ENCODE assay signal across 8 mouse cellular contexts in genomic region chr4:62359256-62359775, GRCm38 (mm10). TPM values are rescaled to one million over a fixed set of nuclear protein-coding genes. Genes with fewer than 3 reads are reported as not detected.
DNase-seq lines count a peak whose midpoint lies in the region; ATAC-seq lines count a peak whose summit lies in the region.

No protein-coding gene starts in this region.

- H3K4me3 ChIP-seq in lung, embryonic 16.5 days (ENCODE audit: low read length): peak overlapping the region; percentile 78
- H3K4me3 ChIP-seq in embryonic facial prominence, embryonic 13.5 days: peak overlapping the region; percentile 84
- H3K4me3 ChIP-seq in limb, embryonic 12.5 days (replicated peaks): peak overlapping the region; percentile 74
- H3K4me3 ChIP-seq in stomach, embryonic 15.5 days (replicated peaks): peak overlapping the region; percentile 92

- H3K9me3 ChIP-seq in lung, embryonic 16.5 days (ENCODE audit: control insufficient read depth, low read length): no peaks in the 10 kb centered on the region
- no peaks in the 10 kb centered on the region for H3K9me3 ChIP-seq in embryonic facial prominence, embryonic 13.5 days
- H3K9me3 ChIP-seq in limb, embryonic 12.5 days: no peaks in the 10 kb centered on the region
- H3K9me3 ChIP-seq in stomach, embryonic 15.5 days: no peaks in the 10 kb centered on the region

- no peaks in the 10 kb centered on the region for H3K27me3 ChIP-seq in lung, embryonic 16.5 days (ENCODE audit: control insufficient read depth, insufficient read depth, low read depth, low read length)
- H3K27me3 ChIP-seq in embryonic facial prominence, embryonic 13.5 days: no peaks in the 10 kb centered on the region
- no peaks in the 10 kb centered on the region for H3K27me3 ChIP-seq in limb, embryonic 12.5 days
- no peaks in the 10 kb centered on the region for H3K27me3 ChIP-seq in stomach, embryonic 15.5 days (replicated peaks)

- peak overlapping the region; percentile 86 for H3K9ac ChIP-seq in lung, embryonic 16.5 days (ENCODE audit: low read length)
- peak overlapping the region; percentile 87 for H3K9ac ChIP-seq in embryonic facial prominence, embryonic 13.5 days
- peak overlapping the region; percentile 66 for H3K9ac ChIP-seq in limb, embryonic 12.5 days (replicated peaks)
- peak overlapping the region; percentile 54 for H3K9ac ChIP-seq in stomach, embryonic 15.5 days

- peaks cover 2% of the 10 kb centered on the region; the same call in 1 of the 2 replicates for H3K36me3 ChIP-seq in lung, embryonic 16.5 days (ENCODE audit: control insufficient read depth, insufficient read depth, low read length)
- no peaks in the 10 kb centered on the region for H3K36me3 ChIP-seq in embryonic facial prominence, embryonic 13.5 days
- H3K36me3 ChIP-seq in limb, embryonic 12.5 days: peaks cover 3% of the 10 kb centered on the region; the same call in 1 of the 2 replicates
- no peaks in the 10 kb centered on the region for H3K36me3 ChIP-seq in stomach, embryonic 15.5 days

- H3K4me2 ChIP-seq in lung, embryonic 16.5 days (ENCODE audit: low read depth, low read length): peak overlapping the region; percentile 84
- peak overlapping the region; percentile 78 for H3K4me2 ChIP-seq in embryonic facial prominence, embryonic 13.5 days
- H3K4me2 ChIP-seq in limb, embryonic 12.5 days: peak overlapping the region; percentile 82
- peak overlapping the region; percentile 64 for H3K4me2 ChIP-seq in stomach, embryonic 15.5 days

- no peak for ATAC-seq in lung, embryonic 16.5 days (ENCODE audit: low read depth)
- no peak for ATAC-seq in embryonic facial prominence, embryonic 13.5 days (ENCODE audit: insufficient number of reproducible peaks, insufficient read depth, low FRiP score, low TSS enrichment, low read depth)
- ATAC-seq in limb, embryonic 12.5 days (ENCODE audit: insufficient number of reproducible peaks, insufficient read depth, low FRiP score, low TSS enrichment, low read depth): no peak
- ATAC-seq in stomach, embryonic 15.5 days (ENCODE audit: insufficient read depth, low FRiP score, low read depth): no peak

- H3K27ac ChIP-seq in lung, embryonic 16.5 days (ENCODE audit: low read length): no peak overlapping the region; the same call in 1 of the 2 replicates
- no peak overlapping the region for H3K27ac ChIP-seq in embryonic facial prominence, embryonic 13.5 days
- H3K27ac ChIP-seq in limb, embryonic 12.5 days: no peak overlapping the region
- peak overlapping the region; percentile 86; the same call in 1 of the 2 replicates for H3K27ac ChIP-seq in stomach, embryonic 15.5 days

- no peak for DNase-seq in lung, postnatal 25 days (ENCODE audit: low spot score)
- DNase-seq in urinary bladder, adult 18-20 months (ENCODE audit: low spot score in 2 of 2): no peak
- DNase-seq in right cerebral cortex, adult 18-20 months: no peak
- no peak for DNase-seq in adrenal gland, postnatal 10 days

- WGBS in lung, embryonic 16.5 days: 37% methylated on average over 7 of the region's 7 CpGs
- 47% methylated on average over 7 of the region's 7 CpGs for WGBS in embryonic facial prominence, embryonic 13.5 days
- 51% methylated on average over 7 of the region's 7 CpGs for WGBS in limb, embryonic 12.5 days
- 40% methylated on average over 7 of the region's 7 CpGs for WGBS in stomach, embryonic 15.5 days

- H3K4me1 ChIP-seq in lung, embryonic 16.5 days (replicated peaks; ENCODE audit: control insufficient read depth, insufficient read depth, low read length): peaks cover 19% of the 10 kb centered on the region
- H3K4me1 ChIP-seq in embryonic facial prominence, embryonic 13.5 days: peaks cover 17% of the 10 kb centered on the region
- H3K4me1 ChIP-seq in limb, embryonic 12.5 days (replicated peaks): peaks cover 16% of the 10 kb centered on the region
- H3K4me1 ChIP-seq in stomach, embryonic 15.5 days: 0 out of 2 replicates have a peak, but pooled peaks cover 3% of the 10 kb centered on the region

RNA-seq across cellular contexts. Expression of gene Fkbp15, which starts 1.0 kb away (rescaled TPM):
- polyA plus RNA-seq in lung, embryonic 16.5 days (2015; fragmentation: Nextera tagmentation; extraction: Ambion mirVana): 26.1 and 27.1 TPM in 2 replicates
- polyA plus RNA-seq in embryonic facial prominence, embryonic 13.5 days (2015; fragmentation: Nextera tagmentation; extraction: Ambion mirVana): 25.5 and 30.0 TPM in 2 replicates
- polyA plus RNA-seq in limb, embryonic 12.5 days (2016; fragmentation: Nextera tagmentation; extraction: Ambion mirVana): 23.2 and 24.6 TPM in 2 replicates
- polyA plus RNA-seq in stomach, embryonic 15.5 days (2015; fragmentation: Nextera tagmentation; extraction: Ambion mirVana): 24.9 and 28.5 TPM in 2 replicates
- 10 to 100 TPM; 30.1 to 36.6 TPM for total RNA-seq in adrenal gland, postnatal 10 days (2021)

RNA-seq across cellular contexts. Expression of gene Slc31a1, which starts 1.2 kb away (rescaled TPM):
- 51.2 and 51.9 TPM in 2 replicates for polyA plus RNA-seq in lung, embryonic 16.5 days (2015; fragmentation: Nextera tagmentation; extraction: Ambion mirVana)
- 42.8 and 43.7 TPM in 2 replicates for polyA plus RNA-seq in embryonic facial prominence, embryonic 13.5 days (2015; fragmentation: Nextera tagmentation; extraction: Ambion mirVana)
- 42.8 and 48.6 TPM in 2 replicates for polyA plus RNA-seq in limb, embryonic 12.5 days (2016; fragmentation: Nextera tagmentation; extraction: Ambion mirVana)
- polyA plus RNA-seq in stomach, embryonic 15.5 days (2015; fragmentation: Nextera tagmentation; extraction: Ambion mirVana): 59.0 and 64.3 TPM in 2 replicates
- 10 to 100 TPM; 59.3 to 59.5 TPM for total RNA-seq in adrenal gland, postnatal 10 days (2021)

RNA-seq across cellular contexts. Expression of gene Cdc26, which starts 49.1 kb away (rescaled TPM):
- polyA plus RNA-seq in lung, embryonic 16.5 days (2015; fragmentation: Nextera tagmentation; extraction: Ambion mirVana): 141 and 148 TPM in 2 replicates
- 203 and 210 TPM in 2 replicates for polyA plus RNA-seq in embryonic facial prominence, embryonic 13.5 days (2015; fragmentation: Nextera tagmentation; extraction: Ambion mirVana)
- 208 and 226 TPM in 2 replicates for polyA plus RNA-seq in limb, embryonic 12.5 days (2016; fragmentation: Nextera tagmentation; extraction: Ambion mirVana)
- polyA plus RNA-seq in stomach, embryonic 15.5 days (2015; fragmentation: Nextera tagmentation; extraction: Ambion mirVana): 136 and 146 TPM in 2 replicates
- 10 to 100 TPM; 60.0 to 70.8 TPM for total RNA-seq in adrenal gland, postnatal 10 days (2021)

RNA-seq across cellular contexts. Expression of gene Prpf4, which starts 49.3 kb away (rescaled TPM):
- polyA plus RNA-seq in lung, embryonic 16.5 days (2015; fragmentation: Nextera tagmentation; extraction: Ambion mirVana): 20.7 and 21.4 TPM in 2 replicates
- 25.5 and 26.4 TPM in 2 replicates for polyA plus RNA-seq in embryonic facial prominence, embryonic 13.5 days (2015; fragmentation: Nextera tagmentation; extraction: Ambion mirVana)
- polyA plus RNA-seq in limb, embryonic 12.5 days (2016; fragmentation: Nextera tagmentation; extraction: Ambion mirVana): 31.8 and 33.3 TPM in 2 replicates
- polyA plus RNA-seq in stomach, embryonic 15.5 days (2015; fragmentation: Nextera tagmentation; extraction: Ambion mirVana): 18.6 and 19.1 TPM in 2 replicates
- 10 to 100 TPM; 19.8 to 21.3 TPM for total RNA-seq in adrenal gland, postnatal 10 days (2021)
